Mouse (Mus musculus) spleen, embryonic (tissue): Measurements from ENCODE around the gene Nol4l.

Experiments
- CTCF ChIA-PET: fragments of 350-600 bp; sonication (Branson Sonifier 250); formaldehyde crosslinking; loops from one replicate; lab custom pipeline; 2022; lab: Charles Lee

Gene Nol4l

DNA sequence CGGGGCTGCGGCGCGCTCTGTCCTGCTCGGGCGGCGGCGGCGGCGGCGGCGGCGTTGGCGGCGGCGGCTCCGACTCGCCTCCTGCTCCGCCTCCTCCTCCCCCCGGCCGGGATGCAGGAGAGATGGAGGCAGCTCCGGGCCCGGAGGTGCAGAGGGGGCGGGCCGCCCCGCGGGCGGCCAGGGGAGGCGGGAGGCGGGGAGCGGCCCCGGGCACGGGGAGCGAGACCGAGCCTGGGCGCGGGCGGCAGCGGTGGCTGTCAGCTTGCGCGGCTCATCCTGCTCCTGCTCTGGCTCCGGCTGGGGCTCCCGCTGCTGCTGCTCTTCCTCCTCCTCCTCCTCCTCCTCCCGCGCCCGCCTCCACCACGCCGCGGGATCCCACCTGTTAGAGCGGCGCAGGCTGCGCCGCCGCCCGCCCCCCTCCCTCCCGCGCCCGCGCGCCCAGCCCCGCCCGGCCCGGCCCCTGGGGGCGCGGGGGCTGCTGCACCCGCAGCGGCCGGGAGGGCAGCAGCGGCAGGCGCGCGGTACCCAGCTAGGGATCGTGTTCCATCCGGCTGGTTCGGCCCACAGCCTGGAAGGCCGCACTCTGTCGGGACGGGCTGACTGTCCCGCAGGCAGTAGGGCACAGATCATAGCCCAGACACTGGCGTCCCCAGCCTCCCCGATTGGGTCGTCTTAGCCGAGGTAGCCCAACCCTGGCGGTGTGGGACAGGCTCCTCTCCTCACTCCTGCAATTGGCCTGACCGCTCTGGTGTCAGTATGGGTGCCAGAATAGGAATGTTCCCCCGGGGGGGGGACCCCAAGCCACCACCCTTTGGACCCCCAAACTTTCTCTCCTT is at the start of gene Nol4l:
Gene Nol4l, minus strand, starts transcription at position 41 of the 836 bp plus-strand sequence.
- CTCF ChIA-PET, result no interaction called here

DNA sequence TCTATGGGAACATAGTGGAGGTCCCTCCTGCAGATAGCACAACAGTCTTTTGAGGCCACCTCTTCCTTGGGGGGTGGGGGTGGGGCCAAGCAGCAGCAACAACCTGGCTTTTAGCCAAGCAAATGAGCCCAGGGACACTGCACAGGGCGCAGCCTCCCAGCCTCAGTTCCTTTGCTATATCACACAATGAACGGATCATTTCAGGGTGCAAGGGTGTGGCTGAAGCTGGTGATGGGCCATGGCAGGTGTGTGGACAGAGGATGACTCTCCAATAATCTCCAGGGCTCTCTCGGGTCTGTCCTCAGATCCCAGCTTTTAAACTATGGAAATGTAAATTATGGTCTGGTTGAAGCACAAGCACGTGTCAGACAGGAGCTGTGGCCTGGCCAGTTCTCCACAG is 47.4 kb upstream of the Nol4l start:
- CTCF ChIA-PET, result interaction anchor here (0.7 kb wide), 1 partner anchor 23 kb away, joined by 3 read pairs; no protein-coding TSS in a partner anchor

DNA sequence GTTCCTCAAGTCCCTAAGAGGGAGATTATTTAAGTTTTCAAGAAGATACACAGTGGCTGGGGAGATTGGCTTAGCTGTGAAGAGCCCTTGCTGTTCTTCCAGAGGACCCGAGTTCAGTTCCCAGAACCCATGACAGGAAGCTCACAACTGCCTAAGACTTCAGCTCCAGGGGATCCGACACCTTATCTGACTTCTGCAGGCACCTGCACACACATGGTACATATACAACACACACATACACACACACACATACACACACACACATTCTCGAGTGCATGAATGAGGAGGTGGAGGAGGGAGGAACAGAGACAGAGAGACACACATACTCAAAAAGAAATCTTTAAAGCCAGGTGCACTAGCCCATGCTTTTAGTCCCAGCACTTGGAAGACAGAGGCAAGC is 46.4 kb upstream of the Nol4l start:
- CTCF ChIA-PET, result no interaction called here

DNA sequence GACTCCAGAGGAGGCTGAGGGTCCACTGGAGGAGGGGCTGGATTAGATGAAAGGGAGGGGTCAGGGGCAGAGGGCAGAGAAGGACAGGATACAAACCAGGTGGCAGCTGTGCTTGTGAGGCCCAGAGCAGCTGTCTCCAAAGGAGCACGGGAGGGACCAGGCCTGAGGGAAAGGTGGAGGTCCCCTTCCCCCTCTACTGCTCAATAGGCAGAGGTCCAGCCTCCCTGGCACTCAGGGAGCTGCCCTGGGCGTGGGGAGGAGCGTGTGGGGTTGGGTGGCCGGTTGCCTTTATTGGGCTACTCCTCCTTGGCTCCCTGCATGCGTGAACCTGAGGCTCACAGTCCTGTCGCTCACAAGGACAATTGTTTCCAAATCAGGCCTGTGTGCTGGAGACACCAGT is 45.8 kb upstream of the Nol4l start:
- CTCF ChIA-PET, result no interaction called here

DNA sequence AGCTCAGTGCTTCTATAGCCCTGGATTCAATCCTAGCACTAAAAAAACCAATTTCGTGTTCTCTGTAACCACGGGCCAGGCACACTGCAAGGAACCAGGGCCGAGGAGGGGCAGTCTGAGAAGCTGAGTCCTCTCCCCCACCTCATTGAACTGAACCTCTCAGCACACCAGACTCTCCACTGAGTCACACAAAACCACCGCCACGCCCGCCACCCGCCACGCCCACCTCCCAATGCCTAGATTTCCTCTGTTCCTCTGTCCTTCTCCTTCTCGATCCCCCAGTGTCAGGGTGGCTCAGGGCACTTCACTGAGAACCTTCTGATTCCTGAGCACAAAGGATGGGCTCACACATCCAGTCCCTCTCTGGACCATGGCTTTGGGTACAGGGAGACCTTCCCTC is 43.3 kb upstream of the Nol4l start:
- CTCF ChIA-PET, result no interaction called here

DNA sequence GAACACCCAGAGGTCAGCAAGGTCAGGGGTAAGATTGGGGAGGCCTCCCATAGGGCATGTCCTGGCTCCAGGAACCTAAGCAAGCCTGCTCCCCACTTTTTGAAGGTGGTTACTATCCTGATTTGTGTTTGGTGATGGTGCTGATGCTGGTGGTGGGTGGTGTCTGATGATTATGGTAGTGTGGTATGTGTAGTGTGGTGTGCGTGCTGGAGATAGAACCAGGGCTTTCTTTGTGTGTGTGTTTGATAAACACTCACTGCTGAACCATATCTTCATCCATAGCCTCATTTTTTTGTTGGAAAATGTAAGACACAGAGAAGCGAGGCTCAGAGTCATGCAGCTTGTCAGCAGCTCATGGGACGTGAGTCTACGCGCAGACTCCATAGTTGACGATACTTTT is 38.8 kb upstream of the Nol4l start:
- CTCF ChIA-PET, result no interaction called here

DNA sequence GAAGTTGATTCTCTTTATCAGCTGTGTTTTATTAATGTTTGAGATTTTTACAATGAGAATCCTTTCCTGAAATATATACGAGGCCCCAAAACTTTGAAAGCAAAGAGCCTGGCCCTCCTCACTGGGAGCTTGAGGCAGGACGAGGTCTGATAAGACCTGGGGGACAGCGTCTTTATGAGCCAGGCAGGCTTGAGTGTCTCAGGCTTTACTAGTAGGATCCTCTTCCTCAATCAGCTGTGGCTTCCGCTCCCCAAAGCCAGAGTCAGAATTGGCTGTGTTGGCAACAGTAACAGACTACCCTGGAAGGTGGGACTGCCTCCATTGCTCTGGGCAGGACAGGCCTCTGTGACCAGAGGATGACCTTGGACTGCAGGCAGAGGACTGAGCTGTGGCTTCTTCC is 38.2 kb upstream of the Nol4l start:
- CTCF ChIA-PET, result no interaction called here

DNA sequence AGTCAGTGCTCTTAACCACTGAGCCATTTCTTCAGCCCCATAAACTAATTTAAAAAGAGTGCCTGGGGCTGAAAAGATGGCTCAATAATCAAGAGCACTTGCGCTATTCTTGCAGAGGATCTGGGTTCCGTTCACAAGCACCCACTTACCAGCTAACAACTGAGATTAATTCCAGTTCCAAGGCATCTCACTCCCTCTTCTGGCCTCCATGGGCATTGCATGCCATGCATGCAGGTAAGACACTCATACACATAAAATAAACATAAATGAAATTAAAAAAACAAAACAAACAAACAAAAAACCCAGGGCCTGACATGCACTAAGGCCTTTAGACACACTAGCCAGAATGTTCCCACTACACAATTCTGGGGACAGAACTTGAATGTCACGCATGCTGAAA is 34.6 kb upstream of the Nol4l start:
- CTCF ChIA-PET, result interaction anchor here (1.4 kb wide), 1 partner anchor 86 kb away, joined by 5 read pairs; no protein-coding TSS in a partner anchor

DNA sequence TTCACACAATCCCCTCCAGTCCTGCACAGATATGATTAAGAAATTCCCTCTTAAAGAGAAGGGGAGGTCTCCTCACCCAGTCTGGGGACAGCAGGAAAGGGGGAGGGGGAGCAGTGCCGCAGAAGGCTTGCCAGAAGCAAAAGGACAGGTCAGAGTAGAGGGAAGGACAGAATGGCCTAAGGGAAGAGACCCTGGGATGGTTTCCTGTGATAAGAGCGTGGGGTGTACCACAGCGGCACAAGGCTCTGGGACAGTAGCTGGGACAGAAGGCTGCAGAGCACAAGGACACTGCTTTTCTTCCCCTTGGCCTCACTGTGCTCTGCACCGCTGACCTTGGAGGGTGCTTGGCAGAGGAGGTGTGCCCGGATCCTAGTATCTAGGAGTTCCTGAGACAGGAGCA is 31.8 kb upstream of the Nol4l start:
- CTCF ChIA-PET, result no interaction called here

DNA sequence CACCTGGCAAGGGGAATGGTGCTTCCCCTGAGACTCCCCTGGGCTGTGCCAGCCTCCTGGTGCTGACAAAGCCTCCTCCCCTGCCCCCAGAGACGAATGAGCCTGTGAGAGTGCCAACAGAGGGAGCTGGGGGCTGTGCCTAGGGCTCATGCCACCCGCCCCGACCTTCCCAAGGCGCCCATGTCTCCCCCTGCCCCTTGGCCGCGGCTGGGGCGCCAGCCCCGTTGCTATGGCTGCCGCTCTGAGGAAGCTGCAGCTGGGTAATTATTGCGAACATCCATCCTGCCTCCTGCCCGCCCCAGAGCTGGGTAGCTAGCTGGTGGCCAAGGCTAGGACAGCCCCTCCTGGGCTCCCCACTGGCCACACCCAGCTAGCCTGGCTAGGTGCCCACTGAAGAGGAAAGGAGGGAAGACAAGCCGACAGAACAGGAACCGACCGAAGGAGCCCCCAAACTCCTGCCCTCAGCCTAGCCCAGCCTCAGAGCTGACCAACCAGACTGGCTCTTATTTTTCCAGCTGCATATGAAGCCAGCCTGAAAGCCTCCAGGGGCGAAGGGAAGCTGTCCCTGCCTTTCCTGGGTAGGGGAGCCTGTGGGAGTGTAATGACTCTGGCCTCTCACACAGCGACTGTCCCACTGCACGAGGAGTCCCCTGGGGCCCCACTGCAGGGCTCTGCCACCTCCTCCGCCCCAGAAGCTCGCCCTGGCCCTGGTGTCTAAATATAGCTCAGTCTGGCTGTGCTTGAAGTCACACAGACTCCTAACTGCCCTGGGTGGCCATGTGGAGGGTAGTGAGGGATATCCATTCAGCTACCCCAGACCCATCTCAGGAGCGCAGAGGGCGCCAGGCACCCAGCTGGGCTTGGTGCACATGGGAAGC is 31.1 kb upstream of the Nol4l start:
- CTCF ChIA-PET, result no interaction called here

DNA sequence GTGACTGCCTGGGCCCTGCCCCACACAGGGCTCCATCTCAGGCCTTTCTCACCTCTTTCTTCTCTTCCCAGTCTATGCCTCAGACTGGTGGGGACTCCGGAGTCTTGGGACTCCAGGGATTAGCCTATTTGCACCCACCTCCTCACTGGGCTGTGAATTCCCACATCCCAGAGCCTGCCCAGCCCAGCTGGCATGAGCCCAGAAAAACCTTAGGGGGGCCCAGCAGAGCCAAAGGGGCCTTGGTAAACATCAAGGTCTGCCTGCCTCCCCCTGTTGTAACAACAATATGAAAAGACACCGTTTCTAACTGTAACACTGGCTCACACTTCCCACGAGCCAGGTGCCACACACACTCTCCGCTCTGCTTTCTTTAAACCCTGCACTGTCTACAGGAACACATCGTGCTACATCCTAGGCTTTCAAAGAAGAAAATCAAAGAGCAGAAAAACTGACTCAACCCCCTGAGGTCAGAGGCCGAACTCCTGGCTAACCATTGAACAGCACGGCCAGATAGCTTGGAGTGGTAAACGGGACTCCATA is 29.9 kb upstream of the Nol4l start:
- CTCF ChIA-PET, result no interaction called here

DNA sequence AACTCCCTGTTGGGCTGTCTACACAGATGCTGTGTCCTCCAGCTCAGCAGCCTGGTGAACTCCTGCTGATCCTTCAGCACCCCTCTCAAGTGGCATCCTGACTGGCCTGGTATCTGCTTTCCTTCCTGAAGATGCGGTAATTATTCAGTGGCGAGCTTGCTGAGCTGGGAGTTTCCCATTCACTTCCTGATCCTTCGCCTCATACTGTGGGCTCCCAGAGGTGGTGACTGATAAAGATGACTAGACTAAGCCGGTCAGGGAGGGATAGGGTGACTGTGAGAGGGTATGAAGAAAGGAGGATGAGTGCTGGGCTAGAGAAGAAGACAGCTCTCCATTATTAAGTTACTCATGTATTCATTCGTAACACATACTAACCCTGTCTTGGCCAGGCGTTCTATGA is 28.7 kb upstream of the Nol4l start:
- CTCF ChIA-PET, result interaction anchor here (0.6 kb wide), 1 partner anchor 1346 kb away, joined by 10 read pairs; no protein-coding TSS in a partner anchor

DNA sequence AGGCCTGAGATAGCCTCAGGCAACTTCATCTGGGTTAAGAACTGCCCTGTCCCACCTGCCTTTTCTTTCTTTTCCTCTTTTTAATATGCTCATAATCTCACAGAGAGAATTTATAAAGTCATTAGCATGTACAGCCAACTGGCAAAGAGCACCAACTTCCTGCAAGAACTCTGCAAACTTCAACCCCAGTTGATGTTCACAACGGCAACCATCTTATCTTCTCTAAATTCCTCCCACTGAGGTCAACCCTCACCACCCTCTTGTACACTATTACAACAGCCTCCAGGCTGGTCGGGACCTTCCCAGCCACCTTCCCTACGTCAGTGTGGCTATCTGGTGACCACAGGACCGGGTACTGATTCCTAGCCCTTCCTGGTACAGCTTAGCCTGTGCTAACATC is 27.5 kb upstream of the Nol4l start:
- CTCF ChIA-PET, result no interaction called here

DNA sequence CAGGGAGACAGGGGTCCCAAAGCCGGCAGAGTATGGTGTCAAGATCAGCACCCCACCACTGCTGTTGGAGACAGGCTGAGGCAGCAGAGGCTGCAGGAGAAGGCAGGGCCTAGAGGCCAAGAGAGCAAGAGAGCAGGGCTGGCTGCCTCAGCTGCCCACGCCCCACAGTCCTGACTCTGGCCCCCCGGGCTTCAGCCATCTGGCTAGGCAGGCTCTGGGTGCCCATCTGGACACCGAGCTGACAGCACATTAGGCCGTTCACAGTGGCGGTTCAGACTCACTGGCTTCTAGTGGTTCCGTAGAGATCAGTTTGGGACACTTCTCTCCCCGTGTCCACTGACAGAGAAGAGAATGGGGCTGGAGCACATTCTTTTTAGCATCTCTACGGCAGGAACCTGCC is 26.4 kb upstream of the Nol4l start:
- CTCF ChIA-PET, result no interaction called here

DNA sequence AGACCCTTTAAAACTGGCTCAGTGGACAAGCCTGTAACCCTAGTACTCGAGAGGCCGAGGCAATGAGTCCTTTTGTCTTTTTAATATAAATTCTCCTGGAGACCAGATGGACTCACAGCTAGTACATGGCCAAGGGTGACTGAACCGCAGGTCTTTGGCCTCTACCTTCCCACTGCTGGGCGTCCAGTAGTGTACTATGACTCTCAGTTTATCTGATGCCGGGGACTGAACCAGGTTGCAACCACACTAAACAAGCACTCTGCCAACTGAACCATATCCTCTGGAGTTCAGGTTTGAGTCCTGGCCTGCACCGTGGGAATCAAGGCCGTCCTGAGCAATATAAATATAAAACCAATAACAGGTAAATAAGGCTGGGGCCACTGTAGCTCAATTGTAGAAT is 24.8 kb upstream of the Nol4l start:
- CTCF ChIA-PET, result interaction anchor here (0.6 kb wide), 1 partner anchor 22 kb away, joined by 3 read pairs; no protein-coding TSS in a partner anchor

DNA sequence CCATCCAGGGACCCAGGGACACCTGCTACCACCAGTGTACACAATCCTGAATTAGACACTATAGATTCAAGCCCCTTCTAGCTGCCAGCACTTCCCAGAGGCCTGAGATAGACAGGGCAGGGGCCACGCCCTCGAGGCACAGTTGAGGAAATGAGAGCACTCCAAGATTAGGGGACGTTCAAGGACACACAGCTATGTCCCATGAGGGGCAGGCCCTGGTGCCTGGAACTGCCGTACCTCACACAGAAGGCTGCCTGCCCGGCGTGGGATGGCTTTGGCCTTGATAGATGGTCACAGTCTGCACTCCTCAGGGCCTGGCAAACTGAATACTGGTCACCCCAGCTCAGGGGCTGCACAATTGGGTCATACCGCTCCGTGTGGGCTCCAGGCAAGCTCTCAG is 19.7 kb upstream of the Nol4l start:
- CTCF ChIA-PET, result no interaction called here

DNA sequence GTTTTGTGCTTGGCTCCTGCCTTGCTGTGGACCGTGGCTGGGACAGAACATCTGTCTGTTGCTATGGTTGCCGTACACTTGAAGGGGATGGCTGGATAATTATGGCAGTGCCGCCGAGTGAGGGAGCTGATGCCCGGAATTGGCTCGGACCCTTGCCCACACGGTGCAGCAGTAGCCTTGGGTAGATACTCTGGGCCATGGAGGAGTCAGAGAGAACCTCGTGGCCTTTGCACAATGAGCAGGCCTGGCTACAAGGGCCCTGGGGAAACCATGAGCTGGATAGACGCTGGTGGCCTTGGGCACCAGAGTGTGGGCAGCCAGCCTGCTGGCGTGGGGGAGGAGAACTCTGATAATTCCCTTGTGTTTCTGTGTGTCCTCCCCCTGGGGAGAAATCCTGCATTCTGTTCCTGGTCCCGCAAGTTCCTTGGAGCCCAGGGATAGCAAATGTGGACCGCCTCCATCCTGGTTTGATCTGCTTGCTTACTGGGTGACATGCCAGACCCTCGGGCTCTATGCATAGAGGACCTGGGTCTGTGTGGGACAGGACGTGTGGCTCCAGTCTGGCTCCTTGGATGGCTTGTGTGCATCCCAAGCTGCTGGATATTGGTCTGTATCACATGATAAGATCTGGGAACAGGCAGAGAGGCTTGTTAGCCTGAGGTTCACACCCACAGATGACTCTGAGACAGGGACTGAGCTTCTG is 18.6 kb upstream of the Nol4l start:
- CTCF ChIA-PET, result no interaction called here

DNA sequence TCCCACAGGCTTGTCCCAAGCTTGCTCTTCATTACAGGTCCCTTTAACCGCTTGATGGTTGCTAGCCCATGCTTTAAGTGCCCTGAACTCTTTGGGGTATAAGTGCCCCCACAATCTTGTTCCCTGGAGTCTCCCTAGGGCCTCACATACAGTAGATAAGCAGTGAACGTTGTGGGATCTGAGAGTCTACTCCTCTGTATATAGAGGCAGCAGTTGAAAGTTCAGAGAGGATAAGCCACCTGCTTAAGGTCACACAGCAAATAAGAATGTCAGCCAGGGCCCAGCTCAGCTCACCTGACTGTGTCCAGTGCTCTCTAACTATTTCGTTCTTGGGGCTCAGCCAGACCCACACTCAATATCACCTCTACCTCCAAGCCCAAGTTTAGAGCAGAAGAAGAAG is 17.9 kb upstream of the Nol4l start:
- CTCF ChIA-PET, result interaction anchor here (0.7 kb wide), 1 partner anchor 68 kb away, joined by 3 read pairs; no protein-coding TSS in a partner anchor

DNA sequence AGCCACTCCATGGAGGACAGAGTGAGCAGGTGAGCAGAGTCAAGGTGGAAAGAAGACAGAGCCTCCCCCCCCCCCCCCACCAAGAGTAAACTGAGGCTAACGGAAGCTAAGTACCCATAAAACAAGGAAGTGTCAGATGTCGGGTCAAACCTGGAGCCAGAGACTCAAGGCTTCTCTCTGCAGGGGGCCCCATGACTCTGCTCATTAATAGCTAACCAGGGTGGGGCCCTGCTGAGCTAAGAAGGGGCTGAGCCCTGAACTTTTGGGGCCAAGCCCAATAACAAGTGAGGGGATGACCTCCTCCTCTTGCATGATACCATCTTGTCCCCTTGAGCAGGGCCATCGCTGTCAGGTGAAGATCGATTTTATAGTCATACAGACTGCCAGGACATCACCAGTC is 17.2 kb upstream of the Nol4l start:
- CTCF ChIA-PET, result interaction anchor here (0.7 kb wide), 1 partner anchor 67 kb away, joined by 3 read pairs; no protein-coding TSS in a partner anchor

DNA sequence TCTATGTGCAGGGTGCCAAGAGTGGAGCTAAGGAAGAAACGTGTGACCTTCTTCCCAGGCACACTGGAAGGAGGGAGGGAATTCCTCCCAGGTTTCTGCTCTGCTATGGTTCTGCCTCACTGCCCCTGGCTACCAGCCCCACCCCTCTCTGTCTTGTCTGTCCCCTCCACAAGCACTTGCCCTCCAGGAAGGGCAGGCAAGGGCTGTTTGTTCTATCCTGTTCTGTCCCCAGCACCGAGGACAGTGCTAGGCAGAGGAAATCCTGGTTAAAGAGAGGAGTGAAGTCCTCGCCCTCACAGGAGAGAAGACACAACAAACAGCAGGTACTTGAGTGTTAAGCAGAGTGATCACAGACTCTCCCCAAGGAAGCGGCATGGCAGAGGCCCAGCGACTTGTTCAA is 16.7 kb upstream of the Nol4l start:
- CTCF ChIA-PET, result no interaction called here

DNA sequence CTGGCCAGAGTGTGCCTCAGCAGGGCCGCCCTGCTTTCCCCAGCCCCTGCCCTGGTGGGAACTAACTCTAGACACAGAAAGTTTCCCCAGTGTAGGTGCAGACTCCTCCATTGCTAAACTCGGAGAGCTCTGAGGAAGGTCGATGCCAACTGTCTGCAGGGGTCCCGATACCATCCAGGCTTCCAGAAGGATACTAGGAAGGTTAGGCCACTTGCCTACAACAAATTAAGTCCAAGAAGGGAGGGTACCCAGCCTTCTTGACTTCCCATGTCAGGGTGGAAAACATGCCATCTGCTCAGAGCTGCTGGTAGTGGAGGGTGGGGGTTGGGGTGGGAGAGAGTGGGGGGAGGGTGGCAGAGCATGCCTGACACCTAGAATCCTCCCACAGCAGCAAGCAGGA is 15.0 kb upstream of the Nol4l start:
- CTCF ChIA-PET, result no interaction called here
